Mouse (Mus musculus) liver, adult (tissue): ENCODE data around the gene Tars2.

Source experiments
- GATA4 ChIP-seq: IDR thresholded peaks from 2 replicates; pipeline ENCODE4 v1.6.1; 2014; ENCODE audit warnings: mild to moderate bottlenecking, low read length; ENCODE audit not compliant: insufficient replicate concordance

The Tars2 gene

DNA sequence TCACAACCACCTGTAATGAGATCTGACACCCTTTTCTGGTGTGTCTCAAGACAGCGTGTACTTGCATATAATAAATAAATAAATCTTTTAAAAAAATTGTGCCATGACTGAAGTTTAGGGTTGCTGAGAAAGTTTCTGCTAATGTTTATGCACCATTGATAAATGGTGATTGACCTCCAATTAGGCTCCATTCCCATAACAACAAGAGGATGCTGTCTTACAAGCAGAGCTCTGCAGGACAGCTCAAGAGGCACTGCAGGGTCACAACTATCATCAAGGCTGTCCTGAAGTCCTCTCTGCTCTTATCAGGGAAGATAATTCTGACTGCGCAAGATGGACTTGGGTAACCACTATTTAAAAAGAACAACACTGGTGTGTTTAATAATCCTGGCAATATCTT lies 41.9 kb downstream of the Tars2 start:
- peak; percentile 63; the same call in 1 of the 2 replicates for TF ChIP-seq GATA4

DNA sequence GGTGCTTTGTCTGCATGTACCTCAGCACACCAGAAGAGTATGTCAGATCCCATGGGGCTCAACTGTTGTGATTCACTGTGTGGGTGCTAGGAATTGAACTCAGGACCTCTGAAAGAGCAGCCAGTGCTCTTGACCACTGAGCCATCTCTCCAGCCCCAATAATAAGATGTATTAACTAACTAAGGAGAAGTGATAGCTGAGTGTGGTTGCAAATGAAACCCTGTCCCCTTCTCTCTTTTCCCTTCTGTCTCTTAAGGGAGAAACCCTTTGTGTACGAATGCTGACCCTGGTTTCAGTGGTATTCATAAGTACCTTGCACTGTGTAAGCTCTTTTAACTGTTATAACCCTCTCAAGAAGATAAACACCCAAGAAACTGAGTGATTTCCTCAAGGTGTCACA lies 43.9 kb downstream of the Tars2 start:
- TF ChIP-seq GATA4 = no peak

- TF ChIP-seq GATA4 = no peak
These were observed 50.0 kb downstream of the Tars2 start for GRCm38 (mm10) chr3:95709967-95710366.

DNA sequence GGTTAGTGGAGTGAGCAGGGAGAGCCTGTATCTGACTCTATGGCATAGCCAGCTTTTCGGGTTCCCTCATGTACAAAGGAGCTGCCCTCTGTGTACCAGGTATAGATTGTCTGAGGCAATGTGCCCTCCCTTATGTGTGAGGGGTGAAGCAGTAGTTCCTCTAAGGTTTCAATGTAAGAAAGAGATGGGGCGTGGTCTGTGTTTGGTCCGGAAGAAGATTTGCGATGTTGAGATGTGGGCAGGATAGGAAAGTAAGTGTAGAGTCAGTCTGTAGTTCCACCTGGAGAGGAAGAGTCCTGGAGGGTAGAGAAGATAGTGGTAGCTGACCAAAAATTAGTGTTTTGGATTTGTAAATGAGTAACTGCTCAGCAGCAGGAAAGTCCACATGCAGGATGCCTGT lies 51.0 kb downstream of the Tars2 start:
- TF ChIP-seq GATA4 = no peak

GRCm38 (mm10) chr3:95707497-95707896 lies 52.5 kb downstream of the Tars2 start:
- no peak for TF ChIP-seq GATA4

- TF ChIP-seq GATA4 = no peak
These were observed 53.7 kb downstream of the Tars2 start for GRCm38 (mm10) chr3:95706273-95706672.

GRCm38 (mm10) chr3:95704612-95705011 lies 55.4 kb downstream of the Tars2 start:
- TF ChIP-seq GATA4 = no peak

DNA sequence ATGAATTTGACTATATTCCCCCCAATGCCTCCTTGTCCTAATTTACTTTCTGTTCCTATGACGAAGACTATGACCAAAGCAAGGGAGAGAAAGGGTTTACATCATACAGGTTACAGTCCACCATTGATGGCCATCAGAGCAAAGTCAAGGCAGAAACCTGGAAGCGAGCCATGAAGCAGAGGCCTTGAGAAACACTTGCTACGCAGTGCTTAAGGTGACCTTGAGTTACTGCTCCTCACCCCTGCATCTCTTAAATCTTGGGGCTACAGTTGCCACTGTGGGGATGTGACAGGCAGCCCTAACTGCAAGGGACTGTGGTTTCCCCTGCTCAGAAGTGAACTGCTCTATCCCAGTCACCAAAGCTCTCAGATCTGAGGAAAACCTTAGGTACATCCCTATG lies 56.7 kb downstream of the Tars2 start:
- no peak for TF ChIP-seq GATA4

DNA sequence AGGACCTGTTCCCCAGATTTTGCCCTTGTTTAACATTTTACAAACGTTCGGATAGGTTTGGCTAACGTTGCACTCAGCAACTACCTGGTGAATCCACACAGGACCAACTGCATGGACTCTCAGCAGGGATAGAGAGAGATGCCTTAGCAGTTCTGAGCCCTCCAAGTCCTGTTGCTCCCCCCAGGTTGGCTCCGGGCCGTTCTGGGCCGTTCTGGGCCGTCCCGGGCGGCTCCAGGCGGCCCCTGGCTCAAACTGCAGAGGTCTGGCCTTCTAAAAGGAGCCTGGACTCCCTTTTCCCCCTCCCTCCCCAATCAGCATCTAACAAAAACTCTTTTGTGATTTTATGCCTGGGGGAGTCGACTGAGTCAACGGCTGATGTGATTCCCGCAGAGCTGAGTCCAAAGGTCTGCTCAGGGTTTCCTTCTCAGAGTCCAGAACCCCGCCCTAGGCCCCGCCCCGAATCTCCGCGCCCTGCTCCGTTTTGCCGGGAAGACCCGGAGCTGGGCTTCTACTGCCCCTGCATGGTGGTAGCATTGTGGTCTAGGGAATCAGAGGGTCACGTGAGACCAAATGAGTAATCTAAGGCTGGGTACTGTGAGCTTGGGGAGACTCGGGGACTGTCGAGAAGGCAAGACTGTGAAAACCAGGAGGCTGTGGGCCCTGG lies 58.0 kb downstream of the Tars2 start:
- no peak for TF ChIP-seq GATA4

DNA sequence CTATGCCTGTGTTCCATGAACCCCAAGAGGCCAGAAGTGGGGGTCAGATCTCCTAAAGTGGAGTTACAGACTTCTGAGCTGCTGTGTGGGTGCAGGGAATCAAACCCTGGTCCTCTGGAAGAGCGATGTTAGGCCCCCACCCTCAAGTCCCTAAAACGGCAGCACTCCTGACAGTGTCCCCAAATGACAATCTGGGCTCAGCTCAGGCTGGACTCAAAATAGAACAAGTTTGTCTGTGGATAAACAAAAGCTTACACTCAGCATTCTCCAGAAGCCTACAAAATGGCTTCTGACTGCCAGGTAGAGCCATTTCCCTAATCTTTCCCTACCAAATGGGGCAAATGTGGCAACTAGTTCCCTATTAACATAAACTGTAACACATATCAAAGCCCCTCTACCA lies 58.9 kb downstream of the Tars2 start:
- no peak for TF ChIP-seq GATA4

- no peak for TF ChIP-seq GATA4
These were observed 59.7 kb downstream of the Tars2 start for GRCm38 (mm10) chr3:95700233-95700681.

- TF ChIP-seq GATA4 = no peak
These were observed 61.7 kb downstream of the Tars2 start for GRCm38 (mm10) chr3:95698286-95698685.

GRCm38 (mm10) chr3:95696360-95696759 lies 63.6 kb downstream of the Tars2 start:
- TF ChIP-seq GATA4 = no peak

GRCm38 (mm10) chr3:95695796-95696195 lies 64.2 kb downstream of the Tars2 start:
- TF ChIP-seq GATA4 = no peak

DNA sequence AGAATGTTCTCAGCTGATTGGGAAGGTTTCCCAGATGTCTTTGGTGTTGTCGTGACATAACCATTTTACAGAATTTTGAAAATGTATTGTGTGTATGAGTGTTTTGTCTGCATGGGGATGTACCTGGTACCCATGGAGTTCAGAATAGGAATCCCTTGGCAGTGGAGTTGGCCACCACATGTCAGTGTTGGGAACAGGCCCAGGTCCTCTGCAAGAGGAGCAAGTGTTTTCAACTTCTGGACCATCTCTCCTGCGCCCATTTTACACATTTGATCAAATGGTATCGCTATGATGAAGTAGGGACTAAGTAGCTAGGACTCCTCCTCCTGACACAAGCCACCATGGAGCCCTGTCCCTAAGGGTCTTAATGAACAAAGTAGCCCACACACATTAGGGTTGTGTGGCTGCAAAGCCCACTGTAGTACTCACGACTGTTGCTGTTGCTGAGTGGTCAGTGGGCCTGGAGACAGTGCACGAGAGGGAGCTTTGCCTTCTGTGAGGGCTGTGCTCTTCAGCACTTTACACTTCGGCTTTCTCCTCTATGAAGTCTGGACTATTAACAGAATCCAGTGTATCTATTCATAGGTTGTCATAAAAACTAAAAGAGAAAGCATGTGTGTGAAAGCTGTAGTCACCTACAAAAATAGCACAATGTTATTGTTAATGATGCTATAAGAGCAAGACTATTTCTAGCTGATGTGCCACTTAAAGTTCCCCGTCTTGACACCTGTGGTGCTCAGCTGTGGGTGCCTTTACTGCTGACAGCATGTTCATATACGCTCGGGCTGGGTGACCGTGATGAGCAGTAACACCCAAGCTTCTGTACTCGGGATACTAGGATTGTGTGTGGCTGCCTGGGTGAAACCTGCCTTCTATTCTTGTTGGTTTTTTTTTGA lies 65.0 kb downstream of the Tars2 start:
- no peak for TF ChIP-seq GATA4
